Comparison of ENCODE assay signal across 8 mouse cellular contexts in the genomic region with DNA sequence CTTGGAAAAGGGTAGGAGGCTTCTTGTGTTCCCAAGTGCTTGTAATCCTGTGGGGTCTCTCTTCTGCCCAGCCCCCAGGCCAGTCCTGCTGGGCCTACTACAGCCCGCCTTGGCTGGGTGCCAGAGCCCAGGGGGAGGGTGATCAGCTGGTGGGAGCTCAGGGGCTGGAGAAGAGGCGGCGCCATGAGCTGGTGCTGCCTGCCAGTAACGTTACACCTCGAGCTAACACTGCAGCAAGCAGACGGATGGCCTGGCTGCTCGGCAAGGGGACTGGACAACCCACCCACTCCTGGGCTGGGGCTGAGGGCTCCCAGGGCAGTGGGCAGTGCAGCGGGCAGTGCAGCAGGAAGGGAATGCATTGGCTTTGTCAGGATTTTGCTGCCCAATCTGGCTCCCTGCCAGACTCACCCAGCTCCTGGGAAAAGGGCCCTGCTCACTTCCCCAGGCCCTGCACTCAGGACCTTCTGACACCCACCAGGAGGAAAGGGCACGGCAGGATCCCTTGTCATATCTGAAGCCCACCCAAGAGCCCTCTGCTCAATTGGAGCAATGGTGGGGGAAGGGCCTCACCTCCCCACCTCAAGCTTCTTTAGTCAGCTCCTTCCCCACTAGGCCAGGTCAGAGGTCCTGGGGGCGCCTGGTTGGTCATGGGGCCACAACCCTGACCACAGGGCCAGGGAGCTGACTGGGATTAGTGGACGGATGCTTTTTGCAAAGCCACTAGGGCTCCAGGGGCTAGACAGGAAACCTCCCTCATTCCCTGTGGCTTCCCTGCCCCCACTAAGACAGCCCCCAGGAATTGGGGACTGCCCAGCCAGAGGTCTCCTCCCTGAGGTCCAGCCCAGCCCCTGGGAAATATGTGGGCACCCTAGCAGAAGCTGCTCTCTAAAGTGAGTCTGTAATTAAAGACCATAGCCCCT. TPM values are rescaled to one million over a fixed set of nuclear protein-coding genes. Genes with fewer than 3 reads are reported as not detected.
A peak's percentile ranks its signal among the peaks of the same experiment; 100 is the strongest.
DNase-seq lines count a peak whose midpoint lies in the region; ATAC-seq and TF ChIP-seq lines count a peak whose summit lies in the region.

No protein-coding gene starts in this region.

- no peaks in the 10 kb centered on the region for H3K36me3 ChIP-seq in heart, postnatal 0 days (replicated peaks; ENCODE audit: control insufficient read depth, insufficient read depth, low read length)
- H3K36me3 ChIP-seq in liver, embryonic 15.5 days (replicated peaks), result no peaks in the 10 kb centered on the region
- 0 out of 2 replicates have a peak, but pooled peaks cover 3% of the 10 kb centered on the region for H3K36me3 ChIP-seq in stomach, embryonic 15.5 days

- H3K9ac ChIP-seq in heart, postnatal 0 days (replicated peaks; ENCODE audit: low read depth, low read length), result peak overlapping the region; percentile 6; the same call in 1 of the 2 replicates
- H3K9ac ChIP-seq in liver, embryonic 15.5 days, result no peak overlapping the region
- peak overlapping the region; percentile 40 for H3K9ac ChIP-seq in stomach, embryonic 15.5 days

- 20% methylated on average over 11 of the region's 11 CpGs for WGBS in heart, postnatal 0 days
- 40% methylated on average over 11 of the region's 11 CpGs for WGBS in liver, embryonic 15.5 days (ENCODE audit: insufficient replicate concordance)
- 16% methylated on average over 11 of the region's 11 CpGs for WGBS in stomach, embryonic 15.5 days

- peak overlapping the region; percentile 36 for H3K4me3 ChIP-seq in heart, postnatal 0 days (ENCODE audit: low read depth, low read length)
- 0 out of 2 replicates have a peak overlapping the region, but pooled peaks have one; percentile 4 for H3K4me3 ChIP-seq in liver, embryonic 15.5 days (replicated peaks)
- H3K4me3 ChIP-seq in stomach, embryonic 15.5 days (replicated peaks), result peak overlapping the region; percentile 47

- no peak overlapping the region for H3K27ac ChIP-seq in heart, postnatal 0 days (ENCODE audit: low read depth)
- H3K27ac ChIP-seq in liver, embryonic 15.5 days (replicated peaks), result no peak overlapping the region
- H3K27ac ChIP-seq in stomach, embryonic 15.5 days, result peak overlapping the region; percentile 73

- H3K4me1 ChIP-seq in heart, postnatal 0 days (ENCODE audit: control insufficient read depth, insufficient read depth), result peaks cover 20% of the 10 kb centered on the region
- peaks cover 16% of the 10 kb centered on the region for H3K4me1 ChIP-seq in liver, embryonic 15.5 days (replicated peaks)
- H3K4me1 ChIP-seq in stomach, embryonic 15.5 days, result peaks cover 41% of the 10 kb centered on the region

- H3K27me3 ChIP-seq in heart, postnatal 0 days (ENCODE audit: control insufficient read depth, insufficient read depth, low read length), result 0 out of 2 replicates have a peak, but pooled peaks cover 4% of the 10 kb centered on the region
- peaks cover 59% of the 10 kb centered on the region for H3K27me3 ChIP-seq in liver, embryonic 15.5 days
- H3K27me3 ChIP-seq in stomach, embryonic 15.5 days (replicated peaks), result 0 out of 2 replicates have a peak, but pooled peaks cover 2% of the 10 kb centered on the region

- peak overlapping the region; percentile 60 for H3K4me2 ChIP-seq in heart, postnatal 0 days (ENCODE audit: low read depth, low read length)
- peak overlapping the region; percentile 65 for H3K4me2 ChIP-seq in liver, embryonic 15.5 days
- H3K4me2 ChIP-seq in stomach, embryonic 15.5 days, result peak overlapping the region; percentile 76

- TF ChIP-seq EP300 in heart, postnatal 0 days (IDR thresholded peaks at IDR 0.05; ENCODE audit: low read depth), result no peak

- peak; percentile 47 for ATAC-seq in heart, postnatal 0 days (ENCODE audit: insufficient read depth, low read depth)
- ATAC-seq in liver, embryonic 15.5 days (ENCODE audit: insufficient read depth), result no peak
- ATAC-seq in stomach, embryonic 15.5 days (ENCODE audit: insufficient read depth, low FRiP score, low read depth), result peak; percentile 77

- TF ChIP-seq CTCF in heart, postnatal 0 days (IDR thresholded peaks at IDR 0.05; ENCODE audit: low read depth), result no peak

- H3K9me3 ChIP-seq in heart, postnatal 0 days (replicated peaks; ENCODE audit: control insufficient read depth, low read length), result no peaks in the 10 kb centered on the region
- H3K9me3 ChIP-seq in liver, embryonic 15.5 days (replicated peaks), result no peaks in the 10 kb centered on the region
- no peaks in the 10 kb centered on the region for H3K9me3 ChIP-seq in stomach, embryonic 15.5 days

- DNase-seq in kidney, adult 18-20 months, result peak; percentile 13
- DNase-seq in kidney, adult 9 months, result no peak
- DNase-seq in embryo, embryonic 10 days (ENCODE audit: low spot score), result peak; percentile 73
- DNase-seq in heart, postnatal 0 days (ENCODE audit: low spot score), result no peak
- no peak for DNase-seq in cerebellum, adult 18-20 months
- no peak for DNase-seq in spleen, adult 18-20 months

RNA-seq across cellular contexts. Expression of gene Pgf, which starts 1.4 kb away (rescaled TPM):
- total RNA-seq in heart, postnatal 0 days (2014; rRNA removed; ENCODE audit: low replicate concordance), result 4.4 and 5.0 TPM in 2 replicates
- polyA plus RNA-seq in heart, postnatal 0 days (2015; fragmentation: Nextera tagmentation; extraction: Ambion mirVana), result 3.6 and 4.0 TPM in 2 replicates
- 0.52 and 0.56 TPM in 2 replicates for polyA plus RNA-seq in liver, embryonic 15.5 days (2015; fragmentation: Nextera tagmentation; extraction: Ambion mirVana)
- 14.7 and 16.0 TPM in 2 replicates for polyA plus RNA-seq in stomach, embryonic 15.5 days (2015; fragmentation: Nextera tagmentation; extraction: Ambion mirVana)

RNA-seq across cellular contexts. Expression of gene Rps6kl1, which starts 25.1 kb away (rescaled TPM):
- 0.04 and 0.11 TPM in 2 replicates for total RNA-seq in heart, postnatal 0 days (2014; rRNA removed; ENCODE audit: low replicate concordance)
- 0.95 and 1.1 TPM in 2 replicates for polyA plus RNA-seq in heart, postnatal 0 days (2015; fragmentation: Nextera tagmentation; extraction: Ambion mirVana)
- 0.56 and 0.64 TPM in 2 replicates for polyA plus RNA-seq in liver, embryonic 15.5 days (2015; fragmentation: Nextera tagmentation; extraction: Ambion mirVana)
- polyA plus RNA-seq in stomach, embryonic 15.5 days (2015; fragmentation: Nextera tagmentation; extraction: Ambion mirVana), result 1.7 and 1.8 TPM in 2 replicates

RNA-seq across cellular contexts. Expression of gene Eif2b2, which starts 43.1 kb away (rescaled TPM):
- total RNA-seq in heart, postnatal 0 days (2014; rRNA removed; ENCODE audit: low replicate concordance), result 54.0 and 106 TPM in 2 replicates
- polyA plus RNA-seq in heart, postnatal 0 days (2015; fragmentation: Nextera tagmentation; extraction: Ambion mirVana), result 48.6 and 49.4 TPM in 2 replicates
- polyA plus RNA-seq in liver, embryonic 15.5 days (2015; fragmentation: Nextera tagmentation; extraction: Ambion mirVana), result 34.9 and 36.4 TPM in 2 replicates
- polyA plus RNA-seq in stomach, embryonic 15.5 days (2015; fragmentation: Nextera tagmentation; extraction: Ambion mirVana), result 76.7 and 78.1 TPM in 2 replicates

Comparison
In these comparisons a context has a peak if more than half of its experiments do, and no peak if none do; other contexts are left out.
1. DNase-seq: peak in kidney, adult 18-20 months (single experiment) and embryo, embryonic 10 days (single experiment); none in kidney, adult 9 months (single experiment), heart, postnatal 0 days (single experiment), cerebellum, adult 18-20 months (0 of 2) and spleen, adult 18-20 months (0 of 2).
2. Peak in every context shown above with its lines, with median percentiles within 50 percentile points of each other: H3K4me2 ChIP-seq and H3K4me3 ChIP-seq.